Mouse (Mus musculus) ES-E14 (cell line): Measurements from ENCODE around the gene Nprl3.

ENCODE experiments used
- HCFC1 ChIP-seq: IDR thresholded peaks from 2 replicates; pipeline ENCODE4 v1.6.1; 2012; ENCODE audit warnings: low read length, inconsistent platforms, borderline replicate concordance; ENCODE audit not compliant: insufficient read depth
- ZC3H11A ChIP-seq: IDR thresholded peaks from 2 replicates; pipeline ENCODE4 v1.6.1; 2012; ENCODE audit warnings: low read depth, mild to moderate bottlenecking, inconsistent platforms, low read length, borderline replicate concordance
- ZNF384 ChIP-seq: IDR thresholded peaks from 2 replicates; pipeline ENCODE4 v1.6.1; 2012; ENCODE audit warnings: low read depth, low read length, inconsistent platforms

- no peak for TF ChIP-seq ZC3H11A
- no peak for TF ChIP-seq HCFC1
- no peak for TF ChIP-seq ZNF384
Observed at GRCm38 (mm10) chr11:32178506-32178905, 89.0 kb downstream of the Nprl3 start.
